ENCODE assay signal across 8 mouse cellular contexts in genomic region chr6:83507168-83507546, GRCm38 (mm10). TPM values are rescaled to one million over a fixed set of nuclear protein-coding genes. Genes with fewer than 3 reads are reported as not detected.
DNase-seq lines count a peak whose midpoint lies in the region; ATAC-seq and TF ChIP-seq lines count a peak whose summit lies in the region.

No protein-coding gene starts in this region.

- H3K4me2 ChIP-seq in heart, embryonic 16.5 days (ENCODE audit: low read depth, low read length), result peak overlapping the region; percentile 73
- H3K4me2 ChIP-seq in forebrain, postnatal 0 days (ENCODE audit: low read depth), result peak overlapping the region; percentile 66

- H3K4me3 ChIP-seq in heart, embryonic 16.5 days (ENCODE audit: low read length), result peak overlapping the region; percentile 88
- peak overlapping the region; percentile 53 to 76 for H3K4me3 ChIP-seq in MEL (ENCODE audit: control insufficient read depth in 1 of 2, insufficient read depth in 1 of 2, low read depth in 2 of 2, low read length in 2 of 2)
- H3K4me3 ChIP-seq in forebrain, postnatal 0 days (ENCODE audit: low read depth, low read length), result peak overlapping the region; percentile 71

- TF ChIP-seq CTCF in MEL (IDR thresholded peaks at IDR 0.05 in 2 of 3, conservative IDR thresholded peaks at IDR 0.05 in 1 of 3; ENCODE audit: control insufficient read depth in 1 of 3, insufficient read depth in 1 of 3, low read depth in 2 of 3, low read length in 3 of 3, poor library complexity in 1 of 3, severe bottlenecking in 1 of 3), result no peak
- TF ChIP-seq CTCF in forebrain, postnatal 0 days (IDR thresholded peaks at IDR 0.05; ENCODE audit: low read depth), result no peak

- ATAC-seq in heart, embryonic 16.5 days (replicated peaks; ENCODE audit: extremely low read depth, insufficient read depth, low FRiP score), result peak; percentile 1; the same call in 1 of the 2 replicates
- ATAC-seq in forebrain, postnatal 0 days, result no peak; the same call in 1 of the 2 replicates
- 0 out of 2 replicates have a peak, but pooled peaks have one; percentile 10 for ATAC-seq in megakaryocyte progenitor cell, adult 5-6 weeks (replicated peaks; ENCODE audit: poor library complexity)
- no peak for ATAC-seq in frontal cortex, adult (ENCODE audit: low TSS enrichment)
- no peak for ATAC-seq in monocyte, adult 5-6 weeks (replicated peaks; ENCODE audit: insufficient number of reproducible peaks, low FRiP score, low TSS enrichment, poor library complexity, severe bottlenecking)

- H3K27ac ChIP-seq in heart, embryonic 16.5 days (ENCODE audit: low read length), result peak overlapping the region; percentile 96
- peak overlapping the region; percentile 79 for H3K27ac ChIP-seq in MEL (ENCODE audit: control insufficient read depth, low read depth, low read length)
- H3K27ac ChIP-seq in forebrain, postnatal 0 days (ENCODE audit: low read depth, low read length), result peak overlapping the region; percentile 95

- H3K4me1 ChIP-seq in heart, embryonic 16.5 days (ENCODE audit: control insufficient read depth, insufficient read depth, low read length), result peaks cover 16% of the 10 kb centered on the region
- peaks cover 5 to 12% of the 10 kb centered on the region in 2 experiments for H3K4me1 ChIP-seq in MEL (ENCODE audit: control insufficient read depth in 1 of 2, insufficient read depth in 2 of 2, low read length in 2 of 2)
- H3K4me1 ChIP-seq in forebrain, postnatal 0 days (ENCODE audit: insufficient read depth), result peaks cover 4% of the 10 kb centered on the region; the same call in 1 of the 2 replicates

- H3K79me2 ChIP-seq in MEL (ENCODE audit: control insufficient read depth, insufficient read depth, low read length, poor library complexity), result no peaks in the 10 kb centered on the region; the same call in none of the 2 replicates

- no peak for TF ChIP-seq RAD21 in MEL (IDR thresholded peaks at IDR 0.05; ENCODE audit: low read depth, low read length)

- H3K36me3 ChIP-seq in heart, embryonic 16.5 days (ENCODE audit: control insufficient read depth, insufficient read depth), result no peaks in the 10 kb centered on the region
- peaks cover 0 to 11% of the 10 kb centered on the region in 2 experiments; a peak in 2 of 4 replicates for H3K36me3 ChIP-seq in MEL (ENCODE audit: control insufficient read depth in 1 of 2, insufficient read depth in 2 of 2, low read length in 2 of 2)
- no peaks in the 10 kb centered on the region for H3K36me3 ChIP-seq in forebrain, postnatal 0 days (ENCODE audit: insufficient read depth)

- TF ChIP-seq POLR2A in MEL (IDR thresholded peaks at IDR 0.05; ENCODE audit: control insufficient read depth in 1 of 2, insufficient read depth in 1 of 2, low read depth in 1 of 2, low read length in 2 of 2, poor library complexity in 1 of 2), result no peak

- WGBS in heart, embryonic 16.5 days, result 25% methylated on average over 6 of the region's 6 CpGs
- WGBS in forebrain, postnatal 0 days, result 29% methylated on average over 6 of the region's 6 CpGs

- no peaks in the 10 kb centered on the region for H3K27me3 ChIP-seq in heart, embryonic 16.5 days (ENCODE audit: control insufficient read depth, insufficient read depth, low read length)
- H3K27me3 ChIP-seq in MEL (ENCODE audit: control insufficient read depth in 1 of 2, insufficient read depth in 2 of 2, low read length in 2 of 2), result no peaks in the 10 kb centered on the region
- no peaks in the 10 kb centered on the region for H3K27me3 ChIP-seq in forebrain, postnatal 0 days (ENCODE audit: insufficient read depth, low read length)

- peak overlapping the region; percentile 87 for H3K9ac ChIP-seq in heart, embryonic 16.5 days (ENCODE audit: low read length)
- peak overlapping the region; percentile 72 for H3K9ac ChIP-seq in MEL (ENCODE audit: control insufficient read depth, low read depth, low read length, poor library complexity, severe bottlenecking)
- H3K9ac ChIP-seq in forebrain, postnatal 0 days, result peak overlapping the region; percentile 53

- intact Hi-C loops in heart, postnatal 14 days (cut with DNase I), result loop anchor here (5.0 kb wide), 1 partner anchor 65 kb away; no protein-coding TSS in a partner anchor

- H3K9me3 ChIP-seq in heart, embryonic 16.5 days (replicated peaks; ENCODE audit: control insufficient read depth, low read length), result no peaks in the 10 kb centered on the region
- no peaks in the 10 kb centered on the region for H3K9me3 ChIP-seq in MEL (replicated peaks; ENCODE audit: insufficient read depth, low read length)
- no peaks in the 10 kb centered on the region for H3K9me3 ChIP-seq in forebrain, postnatal 0 days (ENCODE audit: low read length)

- DNase-seq in heart, postnatal 14 days, result no peak
- no peak for DNase-seq in MEL (ENCODE audit: low read depth, low spot score)
- DNase-seq in forebrain, postnatal 0 days, result no peak
- DNase-seq in right cerebral cortex, adult 18-20 months, result no peak

- no peak for TF ChIP-seq EP300 in MEL (IDR thresholded peaks at IDR 0.05; ENCODE audit: low read depth in 1 of 2, low read length in 2 of 2)

TF ChIP-seq in MEL, 35 proteins besides CTCF, POLR2A, EP300 and RAD21:
- TF ChIP-seq E2F4 (IDR thresholded peaks at IDR 0.05; ENCODE audit: borderline replicate concordance, low read depth, low read length) (no peak), MEF2A (IDR thresholded peaks at IDR 0.05; ENCODE audit: extremely low read depth, insufficient replicate concordance, low read depth, low read length, poor library complexity, severe bottlenecking) (no peak), CHD1 (IDR thresholded peaks at IDR 0.05; ENCODE audit: low read depth, low read length) (peak; percentile 75; the same call in 1 of the 2 replicates), SMC3 (IDR thresholded peaks at IDR 0.05; ENCODE audit: low read depth, low read length) (no peak), ZC3H11A (IDR thresholded peaks at IDR 0.05; ENCODE audit: low read depth, low read length) (no peak), GABPA (IDR thresholded peaks at IDR 0.05; ENCODE audit: low read depth, low read length) (no peak)

RNA-seq across cellular contexts. Expression of gene Dguok, which starts 0.4 kb away (rescaled TPM):
- polyA plus RNA-seq in heart, embryonic 16.5 days (2015; fragmentation: Nextera tagmentation; extraction: Ambion mirVana), result 57.6 and 58.2 TPM in 2 replicates
- 10 to 100 TPM; 28.3 to 31.8 TPM for total RNA-seq in heart, postnatal 14 days (2021)
- total RNA-seq in MEL (2012; rRNA removed), result 12.6 and 13.4 TPM in 2 replicates
- 10 to 100 TPM in 1 of 2 experiments, not detected in 1; 21.0 TPM for polyA plus RNA-seq in MEL (2012; ENCODE audit: insufficient read depth in 1 of 2, insufficient read length in 2 of 2, low read depth in 1 of 2, low replicate concordance in 2 of 2, missing spikeins in 1 of 2)
- 35.3 and 44.5 TPM in 2 replicates for total RNA-seq in forebrain, postnatal 0 days (2014; rRNA removed)
- 47.8 and 52.1 TPM in 2 replicates for polyA plus RNA-seq in forebrain, postnatal 0 days (2015; fragmentation: Nextera tagmentation; extraction: Ambion mirVana)
- 40.2 and 51.7 TPM in 2 replicates for total RNA-seq in megakaryocyte progenitor cell, adult 5-6 weeks (2015)
- total RNA-seq in megakaryocyte progenitor cell, adult 5-6 weeks (2017), result 34.3 and 35.3 TPM in 2 replicates
- total RNA-seq in monocyte, adult 5-6 weeks (2017), result 32.4 to 79.2 TPM (median 44.1 TPM) in 3 replicates

RNA-seq across cellular contexts. Expression of gene Actg2, which starts 28.9 kb away (rescaled TPM):
- polyA plus RNA-seq in heart, embryonic 16.5 days (2015; fragmentation: Nextera tagmentation; extraction: Ambion mirVana), result 24.2 and 32.8 TPM in 2 replicates
- total RNA-seq in heart, postnatal 14 days (2021), result 1 to 10 TPM; 3.2 to 5.1 TPM
- total RNA-seq in MEL (2012; rRNA removed), result 0.27 TPM in 1 of 2 replicates, not detected in the other
- under 1 TPM in 1 of 2 experiments, not detected in 1; 0.07 TPM for polyA plus RNA-seq in MEL (2012; ENCODE audit: insufficient read depth in 1 of 2, insufficient read length in 2 of 2, low read depth in 1 of 2, low replicate concordance in 2 of 2, missing spikeins in 1 of 2)
- 0.38 and 2.2 TPM in 2 replicates for total RNA-seq in forebrain, postnatal 0 days (2014; rRNA removed)
- 1.0 and 1.6 TPM in 2 replicates for polyA plus RNA-seq in forebrain, postnatal 0 days (2015; fragmentation: Nextera tagmentation; extraction: Ambion mirVana)
- total RNA-seq in megakaryocyte progenitor cell, adult 5-6 weeks (2015), result not detected in 2 replicates
- total RNA-seq in megakaryocyte progenitor cell, adult 5-6 weeks (2017), result not detected in 2 replicates
- 0.97 TPM in 1 of 3 replicates, not detected in the others for total RNA-seq in monocyte, adult 5-6 weeks (2017)

RNA-seq across cellular contexts. Expression of gene Tet3, which starts 48.3 kb away (rescaled TPM):
- 29.0 and 29.3 TPM in 2 replicates for polyA plus RNA-seq in heart, embryonic 16.5 days (2015; fragmentation: Nextera tagmentation; extraction: Ambion mirVana)
- total RNA-seq in heart, postnatal 14 days (2021), result 10 to 100 TPM; 46.2 to 49.0 TPM
- 11.0 and 11.6 TPM in 2 replicates for total RNA-seq in MEL (2012; rRNA removed)
- polyA plus RNA-seq in MEL (2012; ENCODE audit: insufficient read depth in 1 of 2, insufficient read length in 2 of 2, low read depth in 1 of 2, low replicate concordance in 2 of 2, missing spikeins in 1 of 2), result 10 to 100 TPM; 22.9 to 35.3 TPM
- 23.2 and 27.7 TPM in 2 replicates for total RNA-seq in forebrain, postnatal 0 days (2014; rRNA removed)
- 38.0 and 49.4 TPM in 2 replicates for polyA plus RNA-seq in forebrain, postnatal 0 days (2015; fragmentation: Nextera tagmentation; extraction: Ambion mirVana)
- 27.9 and 29.6 TPM in 2 replicates for total RNA-seq in megakaryocyte progenitor cell, adult 5-6 weeks (2015)
- total RNA-seq in megakaryocyte progenitor cell, adult 5-6 weeks (2017), result 12.2 and 14.5 TPM in 2 replicates
- total RNA-seq in monocyte, adult 5-6 weeks (2017), result 11.6 to 26.4 TPM (median 11.9 TPM) in 3 replicates

Comparison
In these comparisons a context has a peak if more than half of its experiments do, and no peak if none do; other contexts are left out.
1. ATAC-seq: peak in heart, embryonic 16.5 days (single experiment) and megakaryocyte progenitor cell, adult 5-6 weeks (single experiment); none in forebrain, postnatal 0 days (single experiment), frontal cortex, adult (single experiment) and monocyte, adult 5-6 weeks (single experiment).
2. Peak in every context shown above with its lines, with median percentiles within 50 percentile points of each other: H3K27ac ChIP-seq, H3K4me3 ChIP-seq and H3K9ac ChIP-seq.